Mouse (Mus musculus) hindbrain, postnatal 0 days (tissue): ENCODE data around the gene Atxn2. TPM values are rescaled to one million over a fixed set of nuclear protein-coding genes. Genes with fewer than 3 reads are reported as not detected.

Source experiments
- ATAC-seq: fragments of 200-750 bp; cut with Nextera tagmentation; 2 replicates; pipeline ENCODE4 v1.8.0; 2017; ENCODE audit warnings: mild to moderate bottlenecking, moderate TSS enrichment, moderate library complexity
- DNase-seq: peaks from one replicate; pipeline ENCODE4 v3.0.0-alpha.2; 2015; ENCODE audit warnings: low spot score
- H3K27ac ChIP-seq: fragments of 300-500 bp; sonication (generic); 2 replicates; pipeline ENCODE4 v1.5.1; 2014; ENCODE audit warnings: mild to moderate bottlenecking
- H3K27me3 ChIP-seq: fragments of 300-500 bp; sonication (generic); 2 replicates; pipeline ENCODE4 v1.6.1; 2014; ENCODE audit warnings: low read length, mixed read lengths; ENCODE audit not compliant: insufficient read depth
- H3K36me3 ChIP-seq: fragments of 300-500 bp; sonication (generic); 2 replicates; pipeline ENCODE4 v1.6.1; 2014; ENCODE audit warnings: low read length, mixed read lengths; ENCODE audit not compliant: insufficient read depth
- H3K4me1 ChIP-seq: fragments of 300-500 bp; sonication (generic); 2 replicates; pipeline ENCODE4 v1.6.1; 2014; ENCODE audit warnings: antibody characterized with exemption, low read length, mixed read lengths; ENCODE audit not compliant: insufficient read depth
- H3K4me2 ChIP-seq: fragments of 300-500 bp; sonication (generic); 2 replicates; pipeline ENCODE4 v1.6.1; 2014; ENCODE audit warnings: low read depth, mild to moderate bottlenecking, low read length, moderate library complexity, mixed read lengths
- H3K4me3 ChIP-seq: fragments of 300-500 bp; sonication (generic); 2 replicates; pipeline ENCODE4 v1.5.1; 2014; ENCODE audit warnings: low read length
- H3K9ac ChIP-seq: fragments of 300-500 bp; sonication (generic); replicated peaks from 2 replicates; pipeline ENCODE4 v1.6.1; 2014; ENCODE audit warnings: mild to moderate bottlenecking, low read length, moderate library complexity, mixed read lengths
- H3K9me3 ChIP-seq: fragments of 300-500 bp; sonication (generic); 2 replicates; pipeline ENCODE4 v1.6.1; 2016; ENCODE audit warnings: low read length, mixed read lengths
- CTCF ChIP-seq: IDR thresholded peaks from 2 replicates; pipeline ENCODE4 v1.5.1; 2016; ENCODE audit warnings: antibody characterized with exemption, control low read depth, low read depth
- WGBS: fragments of 180-500 bp; shearing (Covaris S2); extraction: QIAGEN DNeasy Blood & Tissue Kit; methylation state at CpG from one replicate; pipeline ENCODE4 v1.1.7; 2014; 5-methylcytosine and 5-hydroxymethylcytosine counted together
- polyA plus RNA-seq: library from polyadenylated mRNA; unstranded; fragments of >200 nt; fragmentation: Nextera tagmentation; extraction: Ambion mirVana; gene quantifications from 2 replicates; pipeline ENCODE4 v1.2.1, GENCODE M21; 2015
- total RNA-seq: library from RNA; depleted of rRNA; stranded (reverse); fragments of >200 nt; gene quantifications from 2 replicates; pipeline ENCODE4 v1.2.3, GENCODE M21; 2014

Atxn2 gene
- total and polyA plus RNA-seq, 2 experiments from 2014 or later: 83.5 to 118 TPM

- Histone ChIP-seq H3K4me2 (no peak overlapping the region), H3K27ac (peak overlapping the region; percentile 54; the same call in 1 of the 2 replicates), H3K36me3 (peaks cover 45% of the 10 kb centered on the region), H3K9me3 (no peaks in the 10 kb centered on the region), H3K4me1 (no peaks in the 10 kb centered on the region), H3K4me3 (no peak overlapping the region), H3K9ac (no peak overlapping the region), H3K27me3 (no peaks in the 10 kb centered on the region)
- no peak for ATAC-seq
- no peak for DNase-seq
- 92% methylated on average over 7 of the region's 7 CpGs for WGBS
- TF ChIP-seq CTCF: no peak
Observed at GRCm38 (mm10) chr5:121812526-121813243, 101.5 kb downstream of the Atxn2 start.

GRCm38 (mm10) chr5:121813744-121814143 is 102.6 kb downstream of the Atxn2 start:
- H3K27me3 ChIP-seq: no peaks in the 10 kb centered on the region
- no peaks in the 10 kb centered on the region for H3K9me3 ChIP-seq
- no peak for ATAC-seq
- no peak for TF ChIP-seq CTCF
- H3K9ac ChIP-seq: no peak overlapping the region
- no peak overlapping the region for H3K27ac ChIP-seq
- no peak for DNase-seq
- H3K4me3 ChIP-seq: no peak overlapping the region
- WGBS: 93% methylated on average over 10 of the region's 10 CpGs
- no peak overlapping the region for H3K4me2 ChIP-seq
- H3K4me1 ChIP-seq: no peaks in the 10 kb centered on the region
- peaks cover 55% of the 10 kb centered on the region for H3K36me3 ChIP-seq

GRCm38 (mm10) chr5:121815067-121815466 is 103.9 kb downstream of the Atxn2 start:
- no peak overlapping the region for H3K9ac ChIP-seq
- DNase-seq (peak; percentile 75), ATAC-seq (0 out of 2 replicates have a peak, but pooled peaks have one; percentile 24)
- peak; percentile 74 for TF ChIP-seq CTCF
- no peaks in the 10 kb centered on the region for H3K4me1 ChIP-seq
- no peak overlapping the region for H3K27ac ChIP-seq
- no peaks in the 10 kb centered on the region for H3K9me3 ChIP-seq
- no peaks in the 10 kb centered on the region for H3K27me3 ChIP-seq
- 69% methylated on average over 3 of the region's 3 CpGs for WGBS
- H3K4me2 ChIP-seq: no peak overlapping the region
- no peak overlapping the region for H3K4me3 ChIP-seq
- peaks cover 65% of the 10 kb centered on the region for H3K36me3 ChIP-seq

- no peak for ATAC-seq
- Histone ChIP-seq H3K4me1 (no peaks in the 10 kb centered on the region), H3K27ac (no peak overlapping the region), H3K9ac (no peak overlapping the region), H3K4me2 (no peak overlapping the region), H3K27me3 (no peaks in the 10 kb centered on the region), H3K9me3 (no peaks in the 10 kb centered on the region), H3K4me3 (no peak overlapping the region), H3K36me3 (peaks cover 65% of the 10 kb centered on the region)
- no peak for DNase-seq
- no peak for TF ChIP-seq CTCF
- WGBS: 81% methylated on average over 8 of the region's 8 CpGs
Observed at GRCm38 (mm10) chr5:121815867-121816380, 104.8 kb downstream of the Atxn2 start.

GRCm38 (mm10) chr5:121816611-121817010 is 105.5 kb downstream of the Atxn2 start:
- WGBS: 98% methylated on average over 2 of the region's 2 CpGs
- H3K27ac ChIP-seq: no peak overlapping the region

GRCm38 (mm10) chr5:121817551-121817950 is 106.4 kb downstream of the Atxn2 start:
- H3K9ac ChIP-seq: no peak overlapping the region
- H3K27me3 ChIP-seq: no peaks in the 10 kb centered on the region
- no peak overlapping the region for H3K4me3 ChIP-seq
- H3K36me3 ChIP-seq: peaks cover 54% of the 10 kb centered on the region
- DNase-seq: no peak
- H3K9me3 ChIP-seq: no peaks in the 10 kb centered on the region
- 85% methylated on average over 9 of the region's 9 CpGs for WGBS
- no peak for ATAC-seq
- no peaks in the 10 kb centered on the region for H3K4me1 ChIP-seq
- no peak overlapping the region for H3K27ac ChIP-seq
- no peak for TF ChIP-seq CTCF
- no peak overlapping the region for H3K4me2 ChIP-seq

More at GRCm38 (mm10) chr5:121816611-121817010, 105.5 kb downstream of the Atxn2 start:
- ATAC-seq (no peak), DNase-seq (no peak)
- peaks cover 61% of the 10 kb centered on the region for H3K36me3 ChIP-seq
- H3K4me3 ChIP-seq: no peak overlapping the region
- H3K9me3 ChIP-seq: no peaks in the 10 kb centered on the region
- no peak for TF ChIP-seq CTCF
- no peaks in the 10 kb centered on the region for H3K4me1 ChIP-seq
- H3K4me2 ChIP-seq: no peak overlapping the region
- no peak overlapping the region for H3K9ac ChIP-seq
- H3K27me3 ChIP-seq: no peaks in the 10 kb centered on the region

GRCm38 (mm10) chr5:121818401-121818800 is 107.3 kb downstream of the Atxn2 start:
- H3K9ac ChIP-seq: no peak overlapping the region
- H3K4me3 ChIP-seq: no peak overlapping the region
- H3K36me3 ChIP-seq: peaks cover 46% of the 10 kb centered on the region
- H3K4me2 ChIP-seq: no peak overlapping the region
- ATAC-seq: no peak
- no peaks in the 10 kb centered on the region for H3K27me3 ChIP-seq
- H3K27ac ChIP-seq: no peak overlapping the region
- no peaks in the 10 kb centered on the region for H3K9me3 ChIP-seq
- WGBS: 96% methylated on average over 7 of the region's 7 CpGs
- no peak for TF ChIP-seq CTCF
- no peak for DNase-seq
- 0 out of 2 replicates have a peak, but pooled peaks cover under 1% of the 10 kb centered on the region for H3K4me1 ChIP-seq
